Mouse (Mus musculus): ENCODE measurements around the gene Tsks. TPM values are rescaled to one million over a fixed set of nuclear protein-coding genes. Genes with fewer than 3 reads are reported as not detected.
A peak's percentile ranks its signal among the peaks of the same experiment; 100 is the strongest.

Tsks gene
- polyA plus RNA-seq, 1 experiment from 2014 or later = 0.11 TPM

DNA sequence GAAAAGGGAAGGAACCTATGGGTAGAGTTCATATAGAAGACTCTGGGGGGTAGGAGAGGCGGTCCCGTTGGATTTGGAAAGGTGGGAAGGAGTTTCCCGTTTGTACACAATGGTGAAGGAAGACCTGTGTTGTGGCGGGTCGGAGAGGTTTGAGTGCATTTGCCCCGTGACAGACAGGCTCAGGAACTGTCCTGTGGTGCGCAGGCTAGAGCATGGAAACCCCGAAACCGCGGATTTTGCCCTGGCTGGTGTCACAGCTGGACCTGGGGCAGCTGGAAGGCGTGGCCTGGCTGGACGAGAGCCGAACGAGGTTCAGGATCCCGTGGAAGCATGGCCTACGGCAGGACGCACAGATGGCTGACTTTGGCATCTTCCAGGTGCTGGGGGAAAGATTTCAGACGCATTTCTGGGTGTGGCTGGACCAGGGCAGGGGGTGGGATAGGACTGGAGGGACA, 55.5 kb downstream of the Tsks start, which contains the start of gene Bcl2l12:
Bcl2l12 (minus strand) TSS at position 212 of the 455 bp plus-strand sequence.
- peaks cover 72% of the 10 kb centered on the region for H3K36me3 ChIP-seq

DNA sequence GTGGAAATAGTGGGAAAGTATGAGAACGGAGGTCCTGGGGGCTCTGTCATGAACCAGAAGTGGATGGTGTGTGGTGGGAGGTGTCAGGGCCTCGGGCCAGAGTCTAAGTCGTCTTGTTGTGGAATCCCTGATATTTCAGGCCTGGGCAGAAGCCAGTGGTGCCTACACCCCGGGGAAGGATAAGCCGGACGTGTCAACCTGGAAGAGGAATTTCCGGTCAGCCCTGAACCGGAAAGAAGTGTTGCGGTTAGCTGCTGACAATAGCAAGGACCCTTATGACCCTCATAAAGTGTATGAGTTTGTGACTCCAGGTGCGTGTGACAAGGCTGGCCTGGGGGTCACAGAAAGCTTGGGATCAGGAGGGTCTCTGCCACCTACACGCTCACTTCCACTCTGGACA, 56.7 kb downstream of the Tsks start:
- ATAC-seq (ENCODE audit: insufficient number of reproducible peaks, insufficient read depth, low FRiP score, low TSS enrichment, low read depth) = no peak
- Histone ChIP-seq H3K27me3 (no peaks in the 10 kb centered on the region), H3K9me3 (no peaks in the 10 kb centered on the region), H3K4me2 (peak overlapping the region; percentile 94; the same call in 1 of the 2 replicates), H3K27ac (no peak overlapping the region), H3K4me3 (replicated peaks) (peak overlapping the region; percentile 19; the same call in 1 of the 2 replicates), H3K9ac (replicated peaks) (no peak overlapping the region), H3K4me1 (replicated peaks) (peaks cover 37% of the 10 kb centered on the region), H3K36me3 (peaks cover 72% of the 10 kb centered on the region)
- WGBS = 78% methylated on average over 11 of the region's 11 CpGs

More for the DNA sequence above, 55.5 kb downstream of the Tsks start, which contains the start of gene Bcl2l12:
- Histone ChIP-seq H3K4me1 (replicated peaks) (peaks cover 33% of the 10 kb centered on the region), H3K4me2 (peak within 1 kb of the TSS; percentile 94), H3K27me3 (no peaks in the 10 kb centered on the region), H3K27ac (peak within 1 kb of the TSS; percentile 90), H3K9me3 (no peaks in the 10 kb centered on the region), H3K4me3 (replicated peaks) (peak within 1 kb of the TSS; percentile 58), H3K9ac (replicated peaks) (peak within 1 kb of the TSS; percentile 79)
- ATAC-seq (ENCODE audit: insufficient number of reproducible peaks, insufficient read depth, low FRiP score, low TSS enrichment, low read depth) = no peak
- 1% methylated on average over 18 of the region's 18 CpGs for WGBS

DNA sequence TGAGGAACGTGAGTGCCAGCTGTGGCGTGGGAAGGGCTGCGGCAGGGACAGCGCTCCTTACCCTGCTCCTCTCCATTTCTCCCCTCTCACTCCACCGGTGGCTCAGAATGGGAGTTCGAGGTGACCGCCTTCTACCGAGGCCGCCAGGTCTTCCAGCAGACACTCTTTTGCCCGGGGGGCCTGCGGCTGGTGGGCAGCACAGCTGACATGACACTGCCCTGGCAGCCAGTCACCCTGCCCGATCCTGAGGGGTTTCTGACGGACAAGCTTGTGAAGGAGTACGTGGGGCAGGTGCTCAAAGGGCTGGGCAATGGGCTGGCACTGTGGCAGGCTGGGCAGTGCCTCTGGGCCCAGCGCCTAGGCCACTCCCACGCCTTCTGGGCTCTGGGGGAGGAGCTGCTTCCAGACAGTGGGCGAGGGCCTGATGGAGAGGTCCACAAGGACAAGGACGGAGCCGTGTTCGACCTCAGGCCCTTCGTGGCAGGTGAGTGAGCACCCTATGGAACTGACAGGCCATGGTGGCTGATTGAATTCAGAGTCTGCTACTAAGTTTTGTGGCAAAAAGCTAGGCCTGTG, 57.6 kb downstream of the Tsks start:
- H3K36me3 ChIP-seq = peaks cover 72% of the 10 kb centered on the region
- H3K27me3 ChIP-seq = no peaks in the 10 kb centered on the region
- H3K9me3 ChIP-seq = no peaks in the 10 kb centered on the region
- no peak overlapping the region for H3K9ac ChIP-seq (replicated peaks)
- WGBS = 89% methylated on average over 21 of the region's 21 CpGs
- peaks cover 40% of the 10 kb centered on the region for H3K4me1 ChIP-seq (replicated peaks)
- H3K27ac ChIP-seq = no peak overlapping the region
- no peak for ATAC-seq (ENCODE audit: insufficient number of reproducible peaks, insufficient read depth, low FRiP score, low TSS enrichment, low read depth)
- H3K4me2 ChIP-seq = no peak overlapping the region
- no peak overlapping the region; the same call in 1 of the 2 replicates for H3K4me3 ChIP-seq (replicated peaks)

DNA sequence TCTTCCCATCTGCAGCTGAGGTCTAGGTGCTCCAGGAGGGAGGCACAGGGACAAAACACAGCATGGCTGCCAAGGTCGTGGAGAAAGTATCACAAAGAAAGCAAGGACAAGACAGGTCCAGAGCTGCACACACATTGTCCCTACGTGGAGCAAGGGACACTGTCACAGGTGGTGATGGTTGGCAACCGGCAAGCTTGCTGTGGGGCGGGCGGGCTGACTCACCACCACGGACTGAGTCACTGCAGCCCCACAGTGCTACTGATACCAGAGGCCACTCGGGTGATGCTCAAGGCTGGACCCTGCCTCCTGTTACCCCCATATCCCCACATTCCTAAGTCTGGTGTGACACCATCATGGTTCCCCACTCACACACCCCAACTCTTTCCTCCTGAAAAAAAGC, 59.4 kb downstream of the Tsks start:
- WGBS = 91% methylated on average over 7 of the region's 7 CpGs
- H3K27me3 ChIP-seq = no peaks in the 10 kb centered on the region
- H3K4me2 ChIP-seq = no peak overlapping the region
- H3K9ac ChIP-seq (replicated peaks) = no peak overlapping the region
- no peak for ATAC-seq (ENCODE audit: insufficient number of reproducible peaks, insufficient read depth, low FRiP score, low TSS enrichment, low read depth)
- H3K4me3 ChIP-seq (replicated peaks) = no peak overlapping the region
- no peak overlapping the region for H3K27ac ChIP-seq
- H3K4me1 ChIP-seq (replicated peaks) = peaks cover 29% of the 10 kb centered on the region
- peaks cover 83% of the 10 kb centered on the region for H3K36me3 ChIP-seq
- H3K9me3 ChIP-seq = no peaks in the 10 kb centered on the region

DNA sequence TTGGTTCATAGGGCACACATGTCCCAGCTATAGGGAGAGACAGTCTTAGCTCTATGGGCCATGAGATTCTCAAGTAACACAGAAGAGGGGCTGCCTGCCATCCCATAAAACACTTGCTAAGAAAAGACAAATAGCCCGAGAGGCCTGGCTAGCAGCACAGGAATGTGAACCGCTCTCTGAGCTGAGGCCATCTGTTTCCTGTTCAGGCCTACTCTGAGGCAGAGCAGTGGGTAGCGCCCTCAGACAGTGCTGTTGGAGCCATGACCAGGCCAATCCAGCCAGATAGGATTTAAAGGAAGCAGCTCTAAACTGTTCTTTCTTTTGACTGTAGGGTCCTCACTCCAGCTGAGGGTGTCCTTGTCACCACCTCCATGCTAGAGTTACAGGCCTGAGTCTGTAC, 61.5 kb downstream of the Tsks start:
- H3K27ac ChIP-seq = peak overlapping the region; percentile 69
- 47% methylated on average over 3 of the region's 3 CpGs for WGBS

DNA sequence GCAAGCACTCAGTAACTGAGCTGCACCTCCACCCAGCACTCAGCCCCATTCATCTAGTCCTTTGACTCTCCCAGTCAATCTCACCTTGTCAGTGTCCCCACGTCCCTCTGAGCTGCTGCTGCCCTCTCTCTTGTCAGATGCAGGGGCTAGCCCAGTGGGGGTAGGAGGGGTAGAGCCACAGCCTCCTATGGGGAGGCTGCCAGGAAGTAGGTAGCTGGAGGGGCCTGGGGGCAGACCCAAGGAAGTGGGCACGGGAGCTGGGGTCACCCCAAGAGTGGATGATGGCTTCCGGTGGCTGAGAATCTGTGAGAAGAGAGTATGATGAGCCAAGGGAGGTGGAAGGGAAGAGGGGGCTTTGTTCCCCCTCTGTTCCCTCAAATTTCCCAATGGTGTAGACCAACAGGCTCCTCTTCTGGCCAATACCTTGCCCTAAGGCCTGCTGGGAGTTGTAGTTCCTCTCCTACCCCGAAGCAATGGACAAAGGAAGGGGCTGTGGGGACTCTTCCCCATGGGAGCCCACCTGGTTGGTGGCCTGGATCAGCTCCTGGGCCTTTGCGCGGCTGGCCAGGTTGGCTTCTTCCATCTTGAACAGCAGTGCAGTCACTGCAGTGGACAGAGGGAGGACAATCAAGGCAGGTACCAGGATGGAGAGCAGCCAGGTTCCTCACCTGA, 62.5 kb downstream of the Tsks start:
- peaks cover 10% of the 10 kb centered on the region; the same call in 1 of the 2 replicates for H3K4me1 ChIP-seq (replicated peaks)
- 89% methylated on average over 6 of the region's 6 CpGs for WGBS
- peak overlapping the region; percentile 66 for H3K27ac ChIP-seq
- ATAC-seq (ENCODE audit: insufficient number of reproducible peaks, insufficient read depth, low FRiP score, low TSS enrichment, low read depth) = no peak
- H3K9me3 ChIP-seq = no peaks in the 10 kb centered on the region
- H3K27me3 ChIP-seq = no peaks in the 10 kb centered on the region
- H3K4me3 ChIP-seq (replicated peaks) = no peak overlapping the region
- 0 out of 2 replicates have a peak overlapping the region, but pooled peaks have one; percentile 34 for H3K9ac ChIP-seq (replicated peaks)
- H3K36me3 ChIP-seq = peaks cover 100% of the 10 kb centered on the region
- no peak overlapping the region for H3K4me2 ChIP-seq

More for the DNA sequence above, 61.5 kb downstream of the Tsks start:
- Histone ChIP-seq H3K9ac (replicated peaks) (no peak overlapping the region), H3K27me3 (no peaks in the 10 kb centered on the region), H3K9me3 (no peaks in the 10 kb centered on the region), H3K4me3 (replicated peaks) (no peak overlapping the region), H3K4me1 (replicated peaks) (peaks cover 15% of the 10 kb centered on the region; the same call in 1 of the 2 replicates), H3K4me2 (no peak overlapping the region), H3K36me3 (peaks cover 100% of the 10 kb centered on the region)
- no peak for ATAC-seq (ENCODE audit: insufficient number of reproducible peaks, insufficient read depth, low FRiP score, low TSS enrichment, low read depth)

DNA sequence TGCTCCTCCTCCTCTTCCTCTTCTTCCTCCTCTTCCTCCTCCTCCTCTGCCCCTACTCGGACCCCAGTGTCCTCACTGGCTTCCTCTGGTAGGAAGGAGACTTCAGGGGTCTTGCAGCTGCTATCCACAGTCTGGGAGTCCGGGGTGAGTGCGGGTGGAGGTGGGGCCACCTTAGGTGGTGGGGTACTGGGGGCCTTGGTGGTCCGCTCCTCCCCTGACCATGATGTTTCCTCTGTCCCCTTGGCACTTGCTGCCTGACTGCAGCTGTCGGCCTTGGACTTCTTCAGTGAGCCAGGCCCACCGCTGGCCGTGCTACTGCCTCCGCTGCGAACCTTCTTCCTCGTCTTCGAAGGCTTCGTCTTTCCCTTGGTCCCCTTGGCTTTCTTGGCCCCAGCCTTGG, 63.5 kb downstream of the Tsks start:
- Histone ChIP-seq H3K4me3 (replicated peaks) (no peak overlapping the region), H3K36me3 (peaks cover 100% of the 10 kb centered on the region), H3K9ac (replicated peaks) (no peak overlapping the region), H3K9me3 (no peaks in the 10 kb centered on the region), H3K27ac (no peak overlapping the region), H3K27me3 (no peaks in the 10 kb centered on the region), H3K4me2 (no peak overlapping the region), H3K4me1 (replicated peaks) (peaks cover 10% of the 10 kb centered on the region; the same call in 1 of the 2 replicates)
- 98% methylated on average over 12 of the region's 12 CpGs for WGBS
- ATAC-seq (ENCODE audit: insufficient number of reproducible peaks, insufficient read depth, low FRiP score, low TSS enrichment, low read depth) = no peak

DNA sequence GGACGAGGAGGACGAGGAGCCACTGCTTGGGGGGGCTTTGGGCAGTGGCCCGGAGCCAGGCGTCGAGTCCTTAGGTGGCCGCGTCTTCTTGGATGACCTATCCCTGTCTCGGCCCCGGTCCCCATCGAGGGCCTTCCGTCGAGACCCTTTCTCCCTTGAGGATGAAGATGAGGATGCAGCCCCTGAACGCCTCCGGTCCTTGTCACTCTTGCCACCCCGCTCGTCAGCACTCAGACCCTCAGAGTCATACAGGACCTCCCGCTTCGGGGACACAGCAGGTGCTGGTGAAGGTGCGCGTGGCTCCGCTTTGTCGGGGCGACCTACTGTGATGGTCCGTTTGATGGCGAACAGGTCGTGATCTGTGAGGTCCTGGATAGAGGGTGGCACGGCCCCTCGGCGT, 64.1 kb downstream of the Tsks start:
- Histone ChIP-seq H3K4me1 (replicated peaks) (peaks cover 10% of the 10 kb centered on the region; the same call in 1 of the 2 replicates), H3K9me3 (no peaks in the 10 kb centered on the region), H3K36me3 (peaks cover 100% of the 10 kb centered on the region), H3K9ac (replicated peaks) (no peak overlapping the region), H3K27me3 (no peaks in the 10 kb centered on the region), H3K4me3 (replicated peaks) (no peak overlapping the region), H3K27ac (no peak overlapping the region), H3K4me2 (no peak overlapping the region)
- ATAC-seq (ENCODE audit: insufficient number of reproducible peaks, insufficient read depth, low FRiP score, low TSS enrichment, low read depth) = no peak
- WGBS = 96% methylated on average over 29 of the region's 29 CpGs

Other genes with a start within 250 kb of the Tsks start
- gene Izumo2, start 234.5 kb upstream of the Tsks start, polyA plus RNA-seq (2016; fragmentation: Nextera tagmentation; extraction: Ambion mirVana) = not detected in 2 replicates
- 36.2 and 36.8 TPM in 2 replicates for gene Vrk3, start 194.8 kb upstream of the Tsks start, polyA plus RNA-seq (2016; fragmentation: Nextera tagmentation; extraction: Ambion mirVana)
- gene Zfp473, start 192.2 kb upstream of the Tsks start, polyA plus RNA-seq (2016; fragmentation: Nextera tagmentation; extraction: Ambion mirVana) = 2.6 and 3.3 TPM in 2 replicates
- 105 and 114 TPM in 2 replicates for gene Nup62, start 127.1 kb upstream of the Tsks start, polyA plus RNA-seq (2016; fragmentation: Nextera tagmentation; extraction: Ambion mirVana)
- 1.5 and 2.5 TPM in 2 replicates for gene Il4i1, start 126.8 kb upstream of the Tsks start, polyA plus RNA-seq (2016; fragmentation: Nextera tagmentation; extraction: Ambion mirVana)
- 3.7 and 4.1 TPM in 2 replicates for gene Atf5, start 126.5 kb upstream of the Tsks start, polyA plus RNA-seq (2016; fragmentation: Nextera tagmentation; extraction: Ambion mirVana)
- 106 and 110 TPM in 2 replicates for gene Akt1s1, start 94.2 kb upstream of the Tsks start, polyA plus RNA-seq (2016; fragmentation: Nextera tagmentation; extraction: Ambion mirVana)
- 84.7 and 96.2 TPM in 2 replicates for gene Tbc1d17, start 94.1 kb upstream of the Tsks start, polyA plus RNA-seq (2016; fragmentation: Nextera tagmentation; extraction: Ambion mirVana)
- 35.5 and 37.3 TPM in 2 replicates for gene Pnkp, start 86.1 kb upstream of the Tsks start, polyA plus RNA-seq (2016; fragmentation: Nextera tagmentation; extraction: Ambion mirVana)
- gene Ptov1, start 73.4 kb upstream of the Tsks start, polyA plus RNA-seq (2016; fragmentation: Nextera tagmentation; extraction: Ambion mirVana) = 615 and 666 TPM in 2 replicates
- 116 and 127 TPM in 2 replicates for gene Med25, start 50.5 kb upstream of the Tsks start, polyA plus RNA-seq (2016; fragmentation: Nextera tagmentation; extraction: Ambion mirVana)
- gene Fuz, start 47.1 kb upstream of the Tsks start, polyA plus RNA-seq (2016; fragmentation: Nextera tagmentation; extraction: Ambion mirVana) = 21.6 and 24.8 TPM in 2 replicates
- 74.2 and 77.6 TPM in 2 replicates for gene Ap2a1, start 13.7 kb upstream of the Tsks start, polyA plus RNA-seq (2016; fragmentation: Nextera tagmentation; extraction: Ambion mirVana)
- gene Cpt1c, start 31.6 kb downstream of the Tsks start, polyA plus RNA-seq (2016; fragmentation: Nextera tagmentation; extraction: Ambion mirVana) = 27.8 and 29.9 TPM in 2 replicates
- 704 and 706 TPM in 2 replicates for gene Prmt1, start 43.4 kb downstream of the Tsks start, polyA plus RNA-seq (2016; fragmentation: Nextera tagmentation; extraction: Ambion mirVana)
- gene Irf3, start 54.4 kb downstream of the Tsks start, polyA plus RNA-seq (2016; fragmentation: Nextera tagmentation; extraction: Ambion mirVana) = 90.9 and 97.2 TPM in 2 replicates
- gene Bcl2l12, start 55.5 kb downstream of the Tsks start, polyA plus RNA-seq (2016; fragmentation: Nextera tagmentation; extraction: Ambion mirVana) = 87.3 and 96.8 TPM in 2 replicates
- 42.1 and 46.9 TPM in 2 replicates for gene Scaf1, start 73.2 kb downstream of the Tsks start, polyA plus RNA-seq (2016; fragmentation: Nextera tagmentation; extraction: Ambion mirVana)
- 20.8 and 21.4 TPM in 2 replicates for gene Rras, start 74.8 kb downstream of the Tsks start, polyA plus RNA-seq (2016; fragmentation: Nextera tagmentation; extraction: Ambion mirVana)
- 15.0 and 16.2 TPM in 2 replicates for gene Prr12, start 109.7 kb downstream of the Tsks start, polyA plus RNA-seq (2016; fragmentation: Nextera tagmentation; extraction: Ambion mirVana)
- 60.6 and 69.7 TPM in 2 replicates for gene Nosip, start 119.2 kb downstream of the Tsks start, polyA plus RNA-seq (2016; fragmentation: Nextera tagmentation; extraction: Ambion mirVana)
- gene Prrg2, start 119.5 kb downstream of the Tsks start, polyA plus RNA-seq (2016; fragmentation: Nextera tagmentation; extraction: Ambion mirVana) = 21.2 and 21.7 TPM in 2 replicates
- gene Rcn3, start 149.0 kb downstream of the Tsks start, polyA plus RNA-seq (2016; fragmentation: Nextera tagmentation; extraction: Ambion mirVana) = 261 and 271 TPM in 2 replicates
- gene Fcgrt, start 160.6 kb downstream of the Tsks start, polyA plus RNA-seq (2016; fragmentation: Nextera tagmentation; extraction: Ambion mirVana) = 12.3 and 13.4 TPM in 2 replicates
- gene Rps11, start 181.2 kb downstream of the Tsks start, polyA plus RNA-seq (2016; fragmentation: Nextera tagmentation; extraction: Ambion mirVana) = 1,572 and 1,576 TPM in 2 replicates
- 1,352 and 1,447 TPM in 2 replicates for gene Rpl13a, start 185.6 kb downstream of the Tsks start, polyA plus RNA-seq (2016; fragmentation: Nextera tagmentation; extraction: Ambion mirVana)
- 0.32 TPM in 1 of 2 replicates, not detected in the other for gene Gm45713, start 193.0 kb downstream of the Tsks start, polyA plus RNA-seq (2016; fragmentation: Nextera tagmentation; extraction: Ambion mirVana)
- gene Flt3l, start 193.2 kb downstream of the Tsks start, polyA plus RNA-seq (2016; fragmentation: Nextera tagmentation; extraction: Ambion mirVana) = 0.71 and 0.83 TPM in 2 replicates
- gene Pih1d1, start 211.1 kb downstream of the Tsks start, polyA plus RNA-seq (2016; fragmentation: Nextera tagmentation; extraction: Ambion mirVana) = 91.8 and 93.0 TPM in 2 replicates
- 51.4 and 53.8 TPM in 2 replicates for gene Aldh16a1, start 211.4 kb downstream of the Tsks start, polyA plus RNA-seq (2016; fragmentation: Nextera tagmentation; extraction: Ambion mirVana)
- 0.17 and 0.25 TPM in 2 replicates for gene Slc17a7, start 220.7 kb downstream of the Tsks start, polyA plus RNA-seq (2016; fragmentation: Nextera tagmentation; extraction: Ambion mirVana)
- gene Gfy, start 236.4 kb downstream of the Tsks start, polyA plus RNA-seq (2016; fragmentation: Nextera tagmentation; extraction: Ambion mirVana) = not detected in 2 replicates
- not detected in 2 replicates for gene Pth2, start 237.8 kb downstream of the Tsks start, polyA plus RNA-seq (2016; fragmentation: Nextera tagmentation; extraction: Ambion mirVana)